Mouse (Mus musculus) spleen, postnatal 4 days (tissue): ENCODE data around the gene Slc29a4.

Experiments
- DNase-seq, 2 experiments: peaks; one replicate each; pipeline ENCODE4 v3.0.0; 2022; ENCODE audit warnings: low spot score in 2 of 2

Slc29a4 gene

DNA sequence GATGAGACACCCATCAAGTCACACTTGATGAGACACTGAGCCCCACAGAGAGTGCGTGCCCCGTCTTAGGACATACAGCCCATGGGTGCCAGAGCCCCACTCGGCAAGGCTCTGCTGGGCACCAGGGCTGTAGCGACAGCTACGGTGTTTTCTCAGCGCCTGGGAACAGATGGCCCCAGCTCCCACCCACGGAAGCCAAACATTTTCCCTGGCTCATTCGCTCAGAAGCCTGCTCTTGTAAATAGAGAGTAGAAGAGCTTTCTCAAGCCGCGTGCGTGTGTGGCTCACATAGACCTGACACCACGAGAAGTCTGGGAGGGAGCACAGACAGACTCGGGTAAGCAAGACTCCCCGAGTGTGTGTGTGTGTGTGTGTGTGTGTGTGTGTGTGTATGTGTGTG is at the start of gene Slc29a4:
Slc29a4 (plus strand) TSS at position 265 of the 400 bp plus-strand sequence.
- no peak for DNase-seq

DNA sequence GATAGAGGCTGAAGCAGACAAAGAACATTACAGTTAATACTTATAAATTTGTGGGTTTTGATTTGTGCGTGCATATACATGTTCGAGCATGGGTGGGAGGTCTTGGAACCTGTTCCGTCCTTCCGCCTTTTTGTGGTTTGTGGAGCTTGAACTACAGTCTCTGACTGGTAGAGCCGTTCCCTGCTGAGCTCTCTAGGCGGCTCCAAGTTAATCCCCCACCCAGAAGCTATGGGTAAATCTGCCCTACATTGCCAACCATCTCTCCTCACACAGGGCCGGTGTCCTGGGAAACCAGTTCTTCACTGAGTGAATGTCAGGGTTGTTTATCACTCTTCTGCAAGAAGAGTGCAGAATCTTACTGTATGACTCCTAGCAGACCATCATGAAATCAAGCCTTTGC is 44.1 kb upstream of the Slc29a4 start:
- no peak for DNase-seq

DNA sequence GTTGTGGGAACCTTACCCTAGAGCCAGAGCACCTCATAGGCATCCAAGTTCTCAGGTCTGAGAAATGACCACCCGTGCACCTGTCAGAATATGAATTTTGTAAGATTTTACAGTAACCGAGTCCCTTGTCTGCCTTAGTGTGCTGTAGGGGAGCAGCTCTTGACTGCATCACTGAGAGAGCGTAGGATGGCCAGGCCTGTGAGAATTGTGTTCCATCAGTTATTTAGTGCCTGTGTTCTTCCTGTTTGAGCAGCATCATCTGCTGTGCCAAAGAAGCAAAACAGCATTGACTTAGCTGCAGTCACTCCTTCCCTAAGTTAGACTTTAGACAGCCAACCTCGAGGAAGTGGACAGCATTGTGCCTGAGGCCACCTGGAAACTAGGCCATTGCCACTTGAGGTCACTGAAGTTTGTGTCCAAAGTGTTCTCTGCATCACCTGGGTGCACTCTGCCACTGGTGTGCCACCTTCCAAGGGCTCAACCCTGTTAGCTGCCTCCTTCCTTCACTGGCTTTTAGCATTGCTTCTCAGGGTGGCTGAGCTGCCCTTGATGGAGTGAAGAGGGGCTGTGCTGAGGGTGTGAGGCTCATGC is 42.8 kb upstream of the Slc29a4 start:
- DNase-seq: no peak

DNA sequence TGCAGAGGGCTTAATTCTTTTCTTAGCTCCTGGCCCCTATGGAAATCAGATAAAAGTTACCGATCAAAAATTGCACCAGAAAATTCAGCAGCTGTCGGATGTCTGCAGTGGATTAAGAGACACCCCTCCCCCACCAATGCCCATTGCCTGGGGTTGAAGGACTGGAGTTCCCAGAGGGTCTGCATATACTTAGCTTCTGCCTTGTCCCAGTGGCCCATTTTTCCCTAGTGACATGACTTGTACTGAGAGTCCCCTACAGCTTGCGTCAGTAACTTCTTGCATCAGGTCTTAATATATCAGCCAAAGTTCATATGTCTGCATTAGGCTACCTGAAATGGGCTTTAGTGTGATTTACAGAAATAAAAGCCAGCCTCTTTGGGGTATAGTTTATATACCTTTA is 41.9 kb upstream of the Slc29a4 start:
- no peak for DNase-seq

DNA sequence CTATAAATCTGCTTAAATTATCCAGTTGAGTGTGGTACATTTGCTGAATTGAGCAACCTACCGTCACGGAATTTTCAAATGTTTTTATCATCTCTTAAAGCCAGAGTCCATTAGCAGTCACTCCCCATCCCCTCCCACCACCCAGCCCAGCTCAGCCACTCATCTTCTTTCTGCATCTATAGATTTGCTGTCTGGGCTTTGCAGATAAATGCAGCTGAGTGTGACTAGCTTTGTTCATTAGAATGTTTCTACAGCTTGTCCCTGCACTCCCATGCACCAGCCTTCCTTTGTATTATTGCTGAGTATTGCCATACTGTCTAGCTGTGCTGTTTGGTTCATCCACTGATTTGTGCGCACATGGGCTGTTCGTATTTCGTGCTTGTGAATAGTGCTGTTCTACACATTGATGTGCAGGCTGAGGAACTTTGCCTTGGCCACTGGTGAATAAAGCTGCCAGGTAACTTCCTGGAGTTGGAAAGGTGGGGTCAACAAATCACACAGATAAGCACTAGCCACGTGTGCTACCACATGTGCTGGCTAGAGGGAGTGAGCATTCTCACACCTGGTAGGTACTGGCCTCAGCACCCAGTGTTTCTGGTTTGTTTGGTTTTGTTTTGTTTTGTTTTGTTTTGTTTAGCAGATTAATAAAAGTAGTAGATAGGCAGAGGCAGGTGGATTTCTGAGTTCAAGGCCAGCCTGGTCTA is 41.4 kb upstream of the Slc29a4 start:
- peak in 1 of 2 experiments; percentile 51 for DNase-seq

DNA sequence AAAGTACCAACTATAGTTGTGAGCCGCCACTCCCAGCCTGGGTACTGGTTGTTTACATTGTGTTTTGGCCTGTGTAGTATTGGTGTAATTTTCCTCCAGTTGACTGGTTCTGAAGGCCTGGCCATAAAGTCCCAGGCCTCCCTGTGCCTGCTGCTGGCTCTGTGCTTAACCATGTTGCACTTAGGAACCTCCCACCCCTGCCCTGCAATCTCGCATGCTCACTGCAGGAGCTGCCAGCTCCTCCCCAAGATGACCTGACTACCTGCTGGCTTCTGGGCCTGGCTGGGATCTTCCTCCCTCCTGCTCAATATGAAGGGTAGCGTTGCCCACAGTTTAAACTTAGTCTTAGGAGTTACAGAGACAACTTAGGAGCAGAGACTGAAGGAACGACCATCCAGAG is 40.0 kb upstream of the Slc29a4 start:
- no peak for DNase-seq

DNA sequence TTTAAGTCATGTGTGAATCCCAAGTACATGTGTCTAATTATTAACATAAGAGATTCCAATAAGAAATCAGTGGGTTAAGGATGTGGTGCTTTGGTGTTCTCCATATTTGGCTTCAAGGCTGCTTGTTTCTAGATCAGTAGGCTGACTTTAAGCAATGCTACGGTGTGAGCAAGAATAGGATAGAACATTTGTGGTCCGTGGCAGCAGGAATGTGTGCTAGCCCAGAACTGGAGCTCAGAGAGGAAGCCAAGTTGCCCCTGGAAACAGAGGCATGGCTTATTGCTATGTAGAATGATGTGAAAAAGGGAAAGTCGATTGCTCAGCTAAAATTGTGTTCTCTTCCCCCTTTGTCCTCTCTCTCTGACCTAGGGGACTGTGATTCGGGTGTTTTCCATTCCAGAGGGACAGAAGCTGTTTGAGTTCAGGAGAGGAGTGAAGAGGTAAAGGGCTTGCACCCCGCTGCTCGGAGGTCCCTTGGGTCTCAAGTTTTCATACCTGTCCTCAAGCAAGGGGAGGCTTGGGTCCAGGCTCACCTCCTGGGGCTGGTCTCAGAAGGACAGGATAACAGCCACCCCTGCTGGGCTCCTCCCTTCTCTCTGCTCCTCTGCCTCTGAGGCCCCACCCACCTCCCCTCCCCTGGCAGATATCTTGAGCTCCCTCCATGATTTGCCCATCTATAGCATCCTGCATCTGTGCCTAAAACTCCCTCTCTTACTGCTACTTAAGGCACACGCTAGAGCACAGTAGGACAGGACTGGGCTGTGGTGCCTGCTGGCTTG is 31.5 kb upstream of the Slc29a4 start:
- no peak for DNase-seq

DNA sequence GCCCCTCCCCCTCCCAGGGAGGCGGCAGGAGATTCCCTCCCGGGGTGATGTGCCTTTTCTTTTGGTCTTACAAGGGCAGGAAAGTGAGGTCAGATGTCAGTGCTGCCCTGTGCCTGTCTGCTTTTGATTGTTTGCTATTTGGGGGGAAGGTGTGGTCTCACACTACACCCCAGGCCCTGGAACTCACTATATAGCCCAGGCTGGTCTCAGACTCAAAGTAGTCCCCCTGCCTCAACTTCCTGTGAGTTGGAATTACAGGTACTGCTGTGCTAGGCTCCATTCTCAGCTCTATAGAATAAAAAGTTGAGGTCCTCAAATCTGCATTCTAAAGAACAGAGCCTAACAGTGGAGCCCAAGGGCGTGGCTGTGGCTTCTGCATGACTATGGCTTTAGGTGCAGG is 24.4 kb upstream of the Slc29a4 start:
- DNase-seq: no peak

DNA sequence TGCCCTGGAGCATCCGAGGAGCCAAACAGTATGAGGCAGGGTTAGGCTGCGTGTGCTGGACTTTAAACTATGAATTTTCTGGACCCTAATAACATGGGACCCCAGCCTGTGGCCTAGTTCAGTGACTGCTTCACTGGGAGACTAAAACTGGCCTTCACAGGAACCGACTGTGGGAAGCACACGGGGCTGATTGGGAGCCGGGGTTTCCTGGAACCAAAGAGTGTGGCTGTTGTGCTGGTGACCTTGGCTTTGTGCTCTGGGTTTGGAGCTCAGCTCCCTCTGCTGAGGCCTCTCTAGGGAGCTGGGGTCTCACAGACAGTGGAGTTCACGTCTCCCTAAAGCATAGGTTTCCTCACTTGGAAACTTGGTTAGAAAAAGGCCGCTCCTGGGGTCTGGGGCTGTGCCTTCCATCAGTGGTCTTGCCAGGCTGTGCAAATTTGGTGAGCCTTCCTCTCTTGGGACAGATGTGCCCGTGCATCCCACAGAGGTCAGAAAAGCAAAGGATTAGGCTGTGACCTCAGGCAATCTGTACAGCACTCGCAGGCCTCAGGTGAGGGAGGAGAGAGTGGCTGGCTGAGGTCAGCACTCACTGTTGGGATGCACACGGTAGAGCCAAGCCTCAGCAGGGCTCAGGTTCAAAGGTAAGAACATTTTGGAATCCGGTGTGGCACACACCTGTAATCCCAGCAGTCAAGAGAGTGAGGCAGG is 23.6 kb upstream of the Slc29a4 start:
- DNase-seq: no peak

DNA sequence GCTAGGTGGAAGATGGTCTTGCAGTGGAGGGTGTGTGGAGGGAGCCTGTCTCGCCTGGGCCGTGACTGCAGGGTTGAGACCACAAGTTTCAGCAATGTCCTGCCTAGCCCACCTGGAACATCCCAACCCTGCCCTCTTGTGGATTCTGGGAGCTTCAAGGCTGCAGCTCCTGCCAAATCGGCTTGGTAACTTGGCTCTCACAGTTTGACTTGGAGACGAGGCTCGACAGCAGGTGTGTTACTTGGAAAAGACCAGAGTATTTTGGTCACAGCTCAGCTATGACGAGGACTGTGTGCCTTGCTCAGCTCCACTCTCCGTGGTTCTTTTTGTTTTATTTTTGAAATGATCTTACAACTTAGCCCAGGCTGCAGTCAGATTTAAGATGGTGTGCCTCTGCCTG is 22.6 kb upstream of the Slc29a4 start:
- DNase-seq: no peak

DNA sequence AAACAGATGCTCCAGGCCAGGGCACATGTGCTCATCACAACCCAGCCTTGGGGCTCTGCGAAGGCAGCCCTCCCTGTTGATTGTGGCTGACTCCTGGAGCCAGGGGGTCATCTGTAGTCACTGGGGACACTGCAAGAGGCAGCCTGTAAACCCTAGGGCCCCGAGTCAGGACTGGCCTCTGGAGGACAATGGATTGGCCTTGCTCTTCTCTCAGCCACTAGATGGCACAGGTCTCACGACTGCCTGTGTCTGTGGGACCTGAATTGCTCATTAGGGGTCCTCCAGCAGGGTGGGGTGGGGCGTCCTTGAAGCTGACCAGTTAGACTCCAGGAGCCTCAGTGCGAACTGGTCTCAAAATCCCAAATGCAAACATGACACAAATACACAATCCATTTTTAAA is 19.2 kb upstream of the Slc29a4 start:
- no peak for DNase-seq

DNA sequence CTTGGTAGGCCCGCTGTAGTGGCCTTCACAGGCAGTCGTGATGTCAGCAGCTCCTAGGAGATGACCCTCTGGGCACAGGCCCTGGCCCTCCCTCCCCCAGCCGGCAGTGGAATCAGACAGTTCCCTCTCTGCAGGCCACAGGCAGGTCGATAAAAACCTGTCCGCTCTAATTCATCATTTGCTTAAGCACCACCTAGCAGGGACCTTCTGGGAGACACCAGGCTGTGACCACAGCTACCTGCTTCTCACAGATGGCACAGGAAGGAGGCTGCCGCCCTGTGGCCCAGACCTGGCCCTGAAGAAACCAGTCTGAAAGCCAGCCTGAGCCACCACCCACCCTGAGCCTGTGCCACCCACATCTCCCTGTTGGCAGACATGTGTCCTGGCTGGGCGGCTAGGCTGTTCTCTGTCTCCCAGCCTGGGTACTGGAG is 14.2 kb upstream of the Slc29a4 start:
- DNase-seq: no peak

DNA sequence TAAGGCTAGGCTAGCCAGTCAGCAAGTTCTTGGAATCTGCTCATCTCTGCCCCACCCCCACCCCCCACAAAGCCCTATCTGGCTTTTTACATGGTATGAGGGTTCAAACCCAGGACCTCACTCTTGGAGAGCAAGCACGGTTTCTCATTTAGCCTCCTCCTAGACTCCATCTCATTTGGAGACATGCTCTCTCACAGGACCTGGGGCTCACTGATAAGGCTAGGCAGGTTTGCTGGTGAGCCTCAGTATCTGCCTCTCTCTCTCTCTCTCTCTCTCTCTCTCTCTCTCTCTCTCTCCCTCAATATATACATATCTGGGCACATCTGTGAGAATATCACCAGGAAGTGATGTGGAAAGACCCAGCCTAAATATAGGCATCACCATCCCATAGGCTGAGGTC is 13.2 kb upstream of the Slc29a4 start:
- no peak for DNase-seq

DNA sequence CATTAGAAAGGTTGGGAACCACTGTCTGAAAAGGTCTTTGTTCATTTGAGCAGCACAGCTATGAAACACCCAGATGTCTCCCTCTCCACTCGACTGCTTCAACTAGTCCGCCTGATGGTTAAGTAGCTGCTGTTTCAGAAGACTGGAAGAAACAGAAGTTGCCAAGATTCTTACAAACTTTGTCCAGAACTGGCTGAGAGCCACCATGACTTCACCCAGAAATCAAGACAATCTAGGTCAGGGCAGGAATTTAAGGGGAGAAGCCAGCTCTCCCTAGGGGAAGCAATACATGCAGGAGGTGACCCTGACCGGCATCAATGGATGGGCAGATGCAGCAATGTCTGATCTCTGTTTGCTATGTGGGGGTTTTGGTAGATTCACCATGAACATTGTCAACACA is 10.4 kb upstream of the Slc29a4 start:
- DNase-seq: no peak

DNA sequence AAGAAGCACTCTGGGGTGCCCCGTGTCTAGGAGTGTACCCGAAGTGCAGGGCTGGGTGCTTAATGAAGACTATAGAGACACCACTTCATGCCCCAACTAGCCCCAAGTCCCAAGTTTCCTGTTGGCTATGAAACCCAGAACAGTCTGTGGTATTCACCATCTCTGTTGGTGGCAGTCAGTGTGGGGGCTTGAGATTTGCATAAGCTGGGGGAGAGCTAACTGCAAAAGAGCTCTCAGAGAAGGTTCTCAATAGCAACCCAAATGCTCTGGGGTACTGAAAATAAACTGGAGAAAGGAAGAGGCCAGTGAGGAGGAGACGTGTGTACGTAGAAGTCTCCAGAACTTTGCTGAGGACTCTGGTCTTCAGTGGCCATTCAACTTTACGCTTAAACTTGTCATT is 9.8 kb upstream of the Slc29a4 start:
- DNase-seq: no peak

DNA sequence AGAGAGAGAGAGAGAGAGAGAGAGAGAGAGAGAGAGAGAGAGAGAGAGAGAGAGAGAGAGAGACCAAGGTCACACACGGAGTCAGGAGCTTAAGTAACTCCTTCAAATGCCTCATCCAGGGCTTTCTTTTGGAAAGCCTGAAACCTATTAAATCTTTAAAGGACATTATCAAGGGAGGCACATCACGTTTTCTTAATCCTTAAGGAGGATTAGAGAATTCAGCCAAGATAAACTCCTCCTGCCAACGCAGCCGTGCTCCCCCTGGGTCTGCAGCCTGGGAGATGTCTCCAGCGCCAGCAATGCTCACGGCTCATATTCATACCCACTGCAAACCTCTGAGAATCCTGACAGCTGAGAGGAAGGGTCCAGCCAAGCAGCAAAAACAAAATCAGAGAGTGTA is 3.4 kb upstream of the Slc29a4 start:
- DNase-seq: no peak

DNA sequence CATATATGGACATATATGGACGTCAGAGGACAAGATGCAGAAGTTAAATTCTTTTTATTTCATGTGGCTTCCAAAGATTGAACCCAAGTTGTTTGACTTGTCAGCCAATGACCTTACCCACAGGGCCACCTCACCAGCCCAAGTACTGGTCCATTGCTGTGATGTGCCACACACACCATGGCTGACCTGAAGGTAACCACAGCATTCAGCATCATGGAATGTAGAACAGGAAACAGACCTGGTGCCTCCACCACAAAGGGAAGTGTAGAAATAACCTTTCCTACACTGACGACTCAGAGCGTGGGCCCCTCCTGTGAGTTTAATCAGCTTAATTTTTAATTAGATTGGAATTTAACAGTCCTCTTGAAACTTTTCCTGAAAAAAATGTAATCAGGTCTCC is 2.0 kb upstream of the Slc29a4 start:
- DNase-seq: no peak

DNA sequence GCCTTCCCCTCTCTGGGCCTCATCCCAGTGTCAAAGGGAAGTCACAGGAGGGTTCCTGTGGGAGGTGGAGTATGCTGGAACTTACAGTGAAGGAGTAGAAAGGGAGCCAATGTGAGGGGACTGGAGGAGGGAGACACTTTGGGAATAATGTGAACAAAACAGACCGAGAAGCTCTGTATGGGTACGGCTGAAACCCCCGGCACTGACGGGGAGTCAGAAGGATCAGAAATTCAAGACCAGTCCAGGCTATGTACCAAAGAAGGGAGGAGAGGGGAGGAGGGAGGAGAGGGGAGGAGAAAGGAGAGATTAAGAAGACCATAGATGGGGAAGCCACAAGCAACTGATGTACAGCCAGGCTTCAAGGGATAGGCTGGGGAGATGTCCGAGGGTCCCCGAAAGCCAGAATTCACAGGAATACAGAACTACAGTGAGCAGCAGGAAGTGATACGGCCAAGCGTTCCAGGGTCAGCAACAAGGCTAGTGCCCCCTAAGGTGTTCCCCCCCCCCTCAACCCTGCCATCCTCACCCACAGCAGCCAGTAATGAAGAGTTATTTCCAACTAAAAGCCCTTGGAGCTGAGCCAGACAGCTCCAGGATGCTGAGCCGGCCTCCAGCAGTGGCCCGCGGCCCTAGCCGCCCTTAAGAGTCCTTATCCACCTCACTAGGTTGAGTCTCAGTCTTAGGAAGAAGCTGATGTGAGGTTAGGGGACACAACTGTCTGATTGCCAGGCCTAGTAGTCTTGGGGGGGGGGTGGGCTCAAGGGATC is 842 bp downstream of the Slc29a4 start:
- no peak for DNase-seq

DNA sequence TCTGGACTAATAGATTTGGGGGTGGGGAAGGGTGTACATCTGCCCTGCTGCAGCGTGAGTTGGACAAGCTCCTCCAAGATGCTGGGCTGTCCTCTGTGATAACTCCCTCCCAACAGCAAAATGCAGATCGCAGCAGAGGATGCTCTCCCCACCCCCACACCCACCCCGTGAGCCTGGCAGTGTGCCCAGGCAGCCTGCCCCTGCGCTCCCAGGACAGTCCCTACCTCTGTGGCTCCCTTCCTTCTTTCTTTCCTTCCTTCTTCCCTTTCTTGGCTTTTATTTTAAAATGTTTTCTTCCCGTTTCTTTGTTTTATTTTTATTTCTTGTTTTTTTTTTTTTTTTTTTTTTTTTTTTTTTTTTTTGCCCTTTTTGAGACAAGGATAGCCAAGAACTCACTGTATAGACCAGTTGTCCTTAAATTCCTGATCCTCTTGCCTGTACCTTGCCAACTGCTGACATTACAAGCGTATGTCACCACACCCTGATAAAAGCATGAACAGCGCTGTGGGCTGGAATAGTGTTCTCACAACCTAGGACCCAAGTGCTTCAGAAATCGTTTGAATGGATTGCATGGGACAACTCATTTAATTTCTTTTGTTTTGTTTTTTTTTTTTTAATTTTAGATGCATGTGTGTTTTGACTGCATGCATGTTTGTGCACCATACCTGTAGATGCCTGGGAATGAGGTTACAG is 1.6 kb downstream of the Slc29a4 start:
- DNase-seq: no peak

DNA sequence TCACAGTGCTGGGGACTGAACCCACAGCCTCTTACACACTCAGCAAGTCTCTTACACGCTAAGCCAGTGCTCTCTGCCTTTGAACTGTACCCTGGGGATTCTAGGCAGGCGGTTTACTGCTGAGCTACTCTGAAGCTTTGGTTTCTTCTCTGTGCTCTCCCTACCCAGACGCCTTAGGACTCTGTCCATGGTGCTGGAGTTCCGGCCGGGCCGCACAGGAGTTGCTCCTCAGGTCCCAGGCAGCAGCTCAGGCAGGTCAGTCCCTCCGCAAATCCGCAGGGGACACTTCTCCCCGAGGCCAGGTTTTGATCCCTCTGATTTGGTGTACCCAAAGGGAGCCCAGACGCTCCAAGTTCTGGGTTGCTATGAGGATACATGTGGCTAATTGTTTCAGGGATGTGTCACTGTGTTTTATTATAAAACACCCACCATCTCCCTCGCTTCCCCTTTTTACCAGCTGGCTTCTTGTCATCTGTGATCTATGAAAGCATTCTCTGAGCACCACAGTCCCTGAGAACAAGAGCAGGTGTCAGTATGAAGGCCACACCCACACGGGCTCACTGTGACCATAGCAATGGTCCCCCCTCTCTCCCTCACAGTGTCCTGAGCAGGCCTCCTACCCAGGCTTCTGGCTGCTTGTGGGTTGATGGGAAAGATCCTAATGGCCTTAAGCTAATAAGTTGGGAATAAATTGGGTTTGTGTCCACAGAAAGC is 2.5 kb downstream of the Slc29a4 start:
- DNase-seq: peak; percentile 62 to 83
